Comparison of ENCODE assay signal across 8 mouse cellular contexts in genomic region chr19:26608434-26608812, GRCm38 (mm10). TPM values are rescaled to one million over a fixed set of nuclear protein-coding genes. Genes with fewer than 3 reads are reported as not detected.
DNase-seq lines count a peak whose midpoint lies in the region; ATAC-seq lines count a peak whose summit lies in the region.

No protein-coding gene starts in this region.

- DNase-seq in forebrain, embryonic 14.5 days (ENCODE audit: low spot score): peak; percentile 56
- no peak for DNase-seq in MN1 (ENCODE audit: low spot score)
- no peak for DNase-seq in right cerebral cortex, postnatal 14 days
- no peak for DNase-seq in right cerebral cortex, postnatal 36 days (ENCODE audit: low spot score in 2 of 2)

- H3K4me2 ChIP-seq in forebrain, embryonic 14.5 days (ENCODE audit: low read length): peak overlapping the region; percentile 100
- peak overlapping the region; percentile 99 for H3K4me2 ChIP-seq in limb, embryonic 12.5 days
- H3K4me2 ChIP-seq in stomach, embryonic 16.5 days (ENCODE audit: low read depth, low read length): peak overlapping the region; percentile 98

- WGBS in forebrain, embryonic 14.5 days: under 1% methylated on average over 7 of the region's 7 CpGs
- WGBS in limb, embryonic 12.5 days: 7% methylated on average over 7 of the region's 7 CpGs
- WGBS in stomach, embryonic 16.5 days: 31% methylated on average over 7 of the region's 7 CpGs

- H3K27me3 ChIP-seq in megakaryocyte, embryonic 14.5 days (replicated peaks): peaks cover 2% of the 10 kb centered on the region
- H3K27me3 ChIP-seq in forebrain, embryonic 14.5 days (replicated peaks; ENCODE audit: control insufficient read depth, insufficient read depth, low read length): no peaks in the 10 kb centered on the region
- peaks cover 4% of the 10 kb centered on the region; the same call in 1 of the 2 replicates for H3K27me3 ChIP-seq in limb, embryonic 12.5 days
- no peaks in the 10 kb centered on the region for H3K27me3 ChIP-seq in stomach, embryonic 16.5 days (ENCODE audit: control insufficient read depth, insufficient read depth, low read length)

- H3K4me3 ChIP-seq in megakaryocyte, embryonic 14.5 days (replicated peaks): peak overlapping the region; percentile 92
- H3K4me3 ChIP-seq in forebrain, embryonic 14.5 days (ENCODE audit: low read depth, low read length): peak overlapping the region; percentile 65; the same call in 1 of the 2 replicates
- H3K4me3 ChIP-seq in limb, embryonic 12.5 days (replicated peaks): peak overlapping the region; percentile 74
- peak overlapping the region; percentile 88 for H3K4me3 ChIP-seq in stomach, embryonic 16.5 days (replicated peaks; ENCODE audit: low read length)

- H3K4me1 ChIP-seq in megakaryocyte, embryonic 14.5 days: peaks cover 52% of the 10 kb centered on the region
- peaks cover 12% of the 10 kb centered on the region for H3K4me1 ChIP-seq in forebrain, embryonic 14.5 days (ENCODE audit: control insufficient read depth, insufficient read depth, low read length)
- H3K4me1 ChIP-seq in limb, embryonic 12.5 days (replicated peaks): peaks cover 22% of the 10 kb centered on the region
- peaks cover 14% of the 10 kb centered on the region; the same call in 1 of the 2 replicates for H3K4me1 ChIP-seq in stomach, embryonic 16.5 days (ENCODE audit: control insufficient read depth, insufficient read depth, low read length)

- H3K27ac ChIP-seq in forebrain, embryonic 14.5 days (ENCODE audit: low read depth, low read length): no peak overlapping the region
- no peak overlapping the region for H3K27ac ChIP-seq in limb, embryonic 12.5 days
- no peak overlapping the region for H3K27ac ChIP-seq in stomach, embryonic 16.5 days (ENCODE audit: low read length)

- no peak for ATAC-seq in megakaryocyte, adult 5-6 weeks (ENCODE audit: poor library complexity, severe bottlenecking)
- no peak for ATAC-seq in forebrain, embryonic 14.5 days
- no peak for ATAC-seq in limb, embryonic 12.5 days (ENCODE audit: insufficient number of reproducible peaks, insufficient read depth, low FRiP score, low TSS enrichment, low read depth)
- no peak for ATAC-seq in stomach, embryonic 16.5 days (ENCODE audit: insufficient read depth, low FRiP score)

- H3K9ac ChIP-seq in forebrain, embryonic 14.5 days (ENCODE audit: low read length): no peak overlapping the region
- H3K9ac ChIP-seq in limb, embryonic 12.5 days (replicated peaks): peak overlapping the region; percentile 84
- peak overlapping the region; percentile 88 for H3K9ac ChIP-seq in stomach, embryonic 16.5 days (ENCODE audit: low read length)

- H3K36me3 ChIP-seq in megakaryocyte, embryonic 14.5 days (replicated peaks; ENCODE audit: low read length): no peaks in the 10 kb centered on the region
- H3K36me3 ChIP-seq in forebrain, embryonic 14.5 days (ENCODE audit: control insufficient read depth, insufficient read depth, low read length): no peaks in the 10 kb centered on the region
- no peaks in the 10 kb centered on the region for H3K36me3 ChIP-seq in limb, embryonic 12.5 days
- no peaks in the 10 kb centered on the region for H3K36me3 ChIP-seq in stomach, embryonic 16.5 days (ENCODE audit: control insufficient read depth, insufficient read depth, low read length)

- no peaks in the 10 kb centered on the region for H3K9me3 ChIP-seq in megakaryocyte, embryonic 14.5 days
- no peaks in the 10 kb centered on the region for H3K9me3 ChIP-seq in forebrain, embryonic 14.5 days (replicated peaks; ENCODE audit: control insufficient read depth, low read length)
- H3K9me3 ChIP-seq in limb, embryonic 12.5 days: no peaks in the 10 kb centered on the region
- no peaks in the 10 kb centered on the region for H3K9me3 ChIP-seq in stomach, embryonic 16.5 days (replicated peaks; ENCODE audit: control insufficient read depth, low read length)

RNA-seq across cellular contexts. Expression of gene Smarca2, which starts 3.6 kb away (rescaled TPM):
- polyA plus RNA-seq in megakaryocyte, embryonic 14.5 days (2012; ENCODE audit: insufficient read depth, low replicate concordance): 3.8 and 16.0 TPM in 2 replicates
- 49.8 and 63.8 TPM in 2 replicates for total RNA-seq in megakaryocyte, adult 5-6 weeks (2015)
- 49.6 and 51.4 TPM in 2 replicates for total RNA-seq in megakaryocyte, adult 5-6 weeks (2017)
- 57.2 and 90.7 TPM in 2 replicates for polyA plus RNA-seq in forebrain, embryonic 14.5 days (2014; fragmentation: Nextera tagmentation; extraction: Ambion mirVana)
- polyA plus RNA-seq in limb, embryonic 12.5 days (2016; fragmentation: Nextera tagmentation; extraction: Ambion mirVana): 72.0 and 79.4 TPM in 2 replicates
- polyA plus RNA-seq in stomach, embryonic 16.5 days (2015; fragmentation: Nextera tagmentation; extraction: Ambion mirVana): 45.8 and 49.4 TPM in 2 replicates
